Mouse (Mus musculus) gastrocnemius, adult 2 months (tissue): ENCODE measurements around the gene Caap1. TPM values are rescaled to one million over a fixed set of nuclear protein-coding genes. Genes with fewer than 3 reads are reported as not detected.

Experiments used
- DNase-seq: peaks from one replicate; pipeline ENCODE4 v3.0.0; 2022
- H3K27ac ChIP-seq: fragments of 200-600 bp; 2 replicates; pipeline ENCODE4 v1.8.1; 2022; ENCODE audit warnings: mild to moderate bottlenecking
- H3K4me3 ChIP-seq: fragments of 200-600 bp; 2 replicates; pipeline ENCODE4 v1.8.1; 2022; ENCODE audit warnings: mild to moderate bottlenecking, moderate library complexity
- CTCF ChIP-seq: fragments of 200-600 bp; IDR thresholded peaks from 2 replicates; pipeline ENCODE4 v1.8.1; 2022; ENCODE audit warnings: antibody characterized with exemption, mild to moderate bottlenecking, moderate library complexity
- intact Hi-C: fragments of 180-260 bp; cut with DNase I; formaldehyde crosslinking; loops from one replicate; pipeline ENCODE4 v1.15.1; 2025
- total RNA-seq, 2 experiments: library from RNA; stranded (reverse); gene quantifications; 2 replicates each; pipeline ENCODE4 v1.2.3; 2021

The Caap1 gene
- total RNA-seq, 2 experiments from 2014 or later: 2.8 to 3.0 TPM

DNA sequence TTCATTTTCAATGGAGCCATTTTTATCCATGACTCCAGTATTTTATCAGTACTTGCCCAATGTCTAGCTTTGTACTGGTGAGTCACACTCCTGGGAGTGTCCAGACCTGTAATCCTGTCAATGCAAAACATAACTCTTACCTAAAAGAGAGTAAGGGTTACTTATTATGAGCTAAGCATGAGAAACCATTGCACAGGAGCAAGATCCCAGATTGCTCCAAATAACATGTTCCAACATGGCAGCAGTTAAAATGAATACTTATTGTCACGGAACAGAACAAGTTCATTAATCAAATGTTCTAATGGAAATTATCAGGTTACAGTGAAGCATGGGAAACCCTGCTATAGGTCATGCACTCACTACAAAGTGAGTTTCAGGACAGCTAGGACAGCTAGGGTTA, 3.7 kb upstream of the Caap1 start:
- DNase-seq: no peak
- no peak overlapping the region for H3K27ac ChIP-seq
- TF ChIP-seq CTCF: no peak
- intact Hi-C loops: no loop called here
- H3K4me3 ChIP-seq: no peak overlapping the region

DNA sequence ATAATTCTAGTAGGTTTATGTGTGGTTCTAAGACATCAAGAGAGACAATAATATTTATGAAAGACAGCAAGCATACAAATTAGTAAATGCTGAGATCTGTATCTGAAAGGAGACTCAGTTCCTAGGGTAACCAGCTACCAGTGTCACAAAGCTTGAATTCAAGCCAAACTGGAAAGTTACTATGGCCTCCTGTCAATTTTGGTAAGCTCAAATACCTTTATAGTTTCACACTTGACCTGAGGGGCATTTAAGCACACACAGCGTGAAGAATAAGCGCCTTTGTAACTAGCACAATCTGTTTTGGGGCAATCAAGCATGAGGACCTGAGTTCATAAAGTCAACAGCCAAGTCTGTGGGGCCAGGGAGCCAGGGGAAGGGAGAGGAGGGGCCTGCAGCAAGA, 2.7 kb upstream of the Caap1 start:
- intact Hi-C loops: loop anchor here (5.0 kb wide), 1 partner anchor 43 kb away; the partner anchor contains the start of gene Plaa
- H3K27ac ChIP-seq: no peak overlapping the region
- no peak overlapping the region for H3K4me3 ChIP-seq
- TF ChIP-seq CTCF: no peak
- no peak for DNase-seq

DNA sequence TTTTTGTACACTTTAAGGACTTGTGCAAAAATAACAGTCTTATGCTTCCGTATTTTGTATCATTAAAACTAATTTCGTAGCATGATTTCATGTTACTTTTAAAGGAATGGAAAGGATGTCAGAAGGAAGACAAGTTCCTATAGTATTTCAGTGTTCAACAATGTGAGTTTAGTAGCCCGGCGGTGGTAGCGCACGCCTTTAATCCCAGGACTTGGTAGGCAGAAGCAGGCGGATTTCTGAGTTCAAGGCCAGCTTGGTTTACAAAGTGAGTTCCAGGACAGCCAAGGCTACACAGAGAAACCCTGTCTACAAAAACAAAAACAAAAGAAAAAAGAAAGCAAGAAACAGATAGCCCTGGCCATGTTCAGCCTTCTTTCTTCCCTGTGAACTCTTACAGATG, 549 bp upstream of the Caap1 start:
- Histone ChIP-seq H3K4me3 (peak overlapping the region; percentile 100), H3K27ac (peak overlapping the region; percentile 91)
- intact Hi-C loops: loop anchor here (5.0 kb wide), 1 partner anchor 45 kb away; the partner anchor contains the start of gene Plaa
- no peak for TF ChIP-seq CTCF
- no peak for DNase-seq

DNA sequence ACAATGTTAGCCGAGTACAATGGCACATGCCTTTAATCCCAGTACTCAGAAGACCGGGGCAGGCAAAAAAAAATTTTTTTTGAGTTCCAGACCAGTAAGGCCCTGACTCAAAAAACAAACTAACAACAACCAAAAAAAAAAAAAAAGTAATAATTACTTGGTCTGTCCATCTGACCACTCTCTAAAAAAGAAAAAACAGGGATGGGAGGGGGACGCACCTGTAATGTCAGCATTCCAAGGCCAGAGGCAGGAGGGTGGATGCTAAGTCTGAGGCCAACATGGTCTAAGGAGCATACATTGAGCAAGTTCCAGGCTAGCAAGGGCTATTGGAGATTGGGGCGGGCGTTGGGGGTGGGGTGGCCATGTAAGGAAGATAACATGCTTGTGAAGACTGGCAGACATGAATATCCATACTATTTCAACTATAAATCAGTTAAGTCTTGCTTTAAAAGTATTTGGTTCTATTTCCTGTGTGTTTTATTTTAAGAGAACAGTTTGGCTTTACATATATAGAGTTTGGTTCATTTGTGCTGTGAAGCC, 1.6 kb downstream of the Caap1 start:
- no peak for DNase-seq
- intact Hi-C loops: loop anchor here (5.0 kb wide), 1 partner anchor 47 kb away; the partner anchor contains the start of gene Plaa
- TF ChIP-seq CTCF: no peak
- Histone ChIP-seq H3K27ac (no peak overlapping the region), H3K4me3 (peak overlapping the region; percentile 100)

DNA sequence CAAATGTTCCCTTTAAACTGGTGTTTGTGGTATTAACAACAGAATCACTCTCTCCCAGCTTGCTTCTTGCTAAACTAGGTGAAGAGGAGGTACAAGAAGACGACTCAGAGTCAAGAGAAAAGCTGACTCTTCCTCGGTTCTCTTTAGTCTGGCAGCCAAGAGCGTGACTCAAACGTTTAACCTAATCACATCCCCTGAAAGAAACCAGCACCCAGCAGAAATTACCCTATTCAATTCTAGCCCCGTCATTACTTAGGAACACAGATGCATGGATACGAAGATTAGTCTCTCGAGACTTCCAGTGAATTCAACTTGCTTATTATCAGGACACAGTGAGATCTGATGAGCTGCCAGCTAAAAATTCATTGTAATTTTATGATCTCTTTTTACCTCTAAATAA, 12.3 kb downstream of the Caap1 start:
- TF ChIP-seq CTCF: no peak
- intact Hi-C loops: no loop called here
- H3K27ac ChIP-seq: no peak overlapping the region
- no peak for DNase-seq
- no peak overlapping the region for H3K4me3 ChIP-seq

DNA sequence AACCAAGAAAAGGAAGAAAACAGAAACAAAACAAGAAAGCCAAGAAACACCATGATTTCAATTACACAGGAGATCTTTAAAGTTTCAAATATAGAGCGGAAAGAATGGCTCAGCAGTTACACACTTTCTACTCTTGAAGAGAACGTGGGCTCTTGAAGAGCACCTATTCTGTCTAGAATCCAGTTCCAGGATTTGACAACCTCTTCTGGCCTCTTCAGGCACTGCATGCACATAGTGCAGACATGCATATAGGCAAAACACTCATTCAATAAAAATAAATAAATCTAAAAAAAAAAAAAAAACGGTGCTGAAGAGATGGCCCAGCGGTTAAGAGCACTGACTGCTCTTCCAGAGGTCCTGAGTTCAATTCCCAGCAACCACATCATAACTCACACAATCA, 13.6 kb downstream of the Caap1 start:
- no peak for TF ChIP-seq CTCF
- intact Hi-C loops: no loop called here
- no peak overlapping the region for H3K4me3 ChIP-seq
- no peak for DNase-seq
- H3K27ac ChIP-seq: no peak overlapping the region

DNA sequence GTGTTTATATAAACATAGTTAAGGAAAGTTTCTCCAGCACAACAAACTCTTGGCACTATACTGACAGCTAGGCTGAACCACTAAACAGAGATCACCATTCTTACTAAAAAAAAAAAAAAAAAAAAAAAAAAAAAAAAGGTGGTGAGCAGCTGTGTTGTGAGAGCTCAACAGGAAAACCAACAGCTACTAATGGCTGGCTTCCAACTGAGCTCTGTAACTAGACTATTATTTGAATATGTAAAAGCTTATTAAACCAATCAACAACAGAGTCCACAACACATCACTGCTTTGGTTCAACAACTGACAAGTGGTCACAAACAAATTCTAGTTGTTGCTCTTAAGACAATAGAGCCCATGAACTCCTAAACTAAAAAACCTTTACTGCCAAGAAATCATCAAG, 23.4 kb downstream of the Caap1 start:
- TF ChIP-seq CTCF: no peak
- Histone ChIP-seq H3K4me3 (no peak overlapping the region), H3K27ac (no peak overlapping the region)
- intact Hi-C loops: no loop called here
- no peak for DNase-seq

DNA sequence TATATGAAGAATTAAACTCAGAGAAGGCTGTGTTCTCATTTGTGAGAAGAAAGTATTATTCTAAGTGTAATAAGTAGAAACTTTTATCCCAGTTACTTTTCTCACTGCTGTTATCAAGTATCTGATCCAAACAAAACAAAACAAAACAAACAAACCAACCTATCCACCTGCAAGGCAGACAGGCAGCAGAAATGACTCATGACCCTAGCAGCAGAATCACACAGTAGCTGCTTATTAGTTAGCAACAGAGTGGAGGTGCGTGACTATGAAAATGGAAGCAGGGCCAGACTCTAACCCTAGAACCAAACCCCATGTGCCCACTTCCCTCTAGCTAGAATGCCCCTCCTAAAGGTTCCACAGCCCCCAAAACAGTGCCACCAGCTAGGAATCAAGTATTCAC, 27.1 kb downstream of the Caap1 start:
- Histone ChIP-seq H3K4me3 (no peak overlapping the region), H3K27ac (no peak overlapping the region)
- intact Hi-C loops: no loop called here
- no peak for TF ChIP-seq CTCF
- DNase-seq: no peak

DNA sequence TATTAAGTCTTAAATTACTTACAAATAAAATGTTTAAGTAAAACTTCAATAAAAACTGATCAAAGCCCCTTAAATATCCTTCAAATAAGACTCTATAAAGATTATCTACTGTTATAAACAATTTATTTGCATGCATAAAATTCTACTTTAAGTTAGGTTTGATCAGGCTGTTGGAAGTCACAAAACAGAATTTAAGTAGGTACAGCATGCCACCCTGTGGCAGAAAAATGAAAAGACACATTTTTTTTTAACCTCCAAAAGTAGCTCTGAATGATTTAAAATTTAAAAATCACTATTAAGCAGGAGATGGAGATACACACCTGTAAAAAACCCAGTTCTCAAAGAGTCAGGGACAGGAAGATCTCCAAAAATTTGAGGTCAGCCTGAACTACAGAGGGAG, 33.3 kb downstream of the Caap1 start:
- TF ChIP-seq CTCF: peak; percentile 57
- no peak for DNase-seq
- no peak overlapping the region for H3K4me3 ChIP-seq
- intact Hi-C loops: no loop called here
- H3K27ac ChIP-seq: no peak overlapping the region

DNA sequence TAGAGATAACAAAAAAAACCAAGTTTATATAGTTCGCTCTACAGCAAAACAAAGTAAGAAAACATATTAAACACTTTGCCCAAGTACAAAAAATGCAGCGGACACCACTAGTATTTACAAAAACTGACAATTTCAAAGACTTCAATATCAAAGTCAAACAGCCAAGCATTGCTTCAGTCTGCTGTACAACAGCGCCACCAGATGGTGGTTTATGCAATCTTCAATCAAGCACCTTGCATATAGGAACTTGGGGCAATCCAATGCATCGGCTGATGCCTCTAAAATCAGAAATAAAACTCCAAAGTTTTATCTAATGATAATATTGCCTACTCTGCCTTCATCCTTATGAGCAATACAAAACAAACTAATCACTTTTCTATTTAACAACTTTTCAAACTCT, 39.0 kb downstream of the Caap1 start:
- no peak overlapping the region for H3K4me3 ChIP-seq
- intact Hi-C loops: loop anchor here (10.0 kb wide), 1 partner anchor 393 kb away; no protein-coding TSS in a partner anchor
- TF ChIP-seq CTCF: peak; percentile 84
- no peak overlapping the region for H3K27ac ChIP-seq
- DNase-seq: peak; percentile 55

DNA sequence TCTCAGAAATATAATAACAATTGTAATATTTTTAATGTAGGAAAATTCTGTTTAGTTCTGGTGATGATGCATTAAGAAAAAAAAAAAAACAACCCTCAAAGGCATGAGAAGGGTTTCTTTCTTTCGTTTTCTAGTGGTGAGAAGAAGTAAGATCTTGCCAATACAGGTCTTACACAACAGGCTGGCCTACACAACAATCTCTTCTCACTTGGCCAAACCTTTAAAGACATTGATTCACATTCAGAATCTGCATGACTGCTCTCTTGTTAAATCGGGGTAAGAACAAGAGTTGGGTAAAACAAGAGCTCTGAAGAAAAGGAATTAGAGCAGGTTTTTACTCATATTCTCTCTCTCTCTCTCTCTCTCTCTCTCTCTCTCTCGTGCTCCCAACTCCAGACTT, 41.2 kb downstream of the Caap1 start:
- DNase-seq: no peak
- Histone ChIP-seq H3K4me3 (no peak overlapping the region), H3K27ac (no peak overlapping the region)
- no peak for TF ChIP-seq CTCF
- intact Hi-C loops: loop anchor here (10.0 kb wide), 1 partner anchor 391 kb away; no protein-coding TSS in a partner anchor

DNA sequence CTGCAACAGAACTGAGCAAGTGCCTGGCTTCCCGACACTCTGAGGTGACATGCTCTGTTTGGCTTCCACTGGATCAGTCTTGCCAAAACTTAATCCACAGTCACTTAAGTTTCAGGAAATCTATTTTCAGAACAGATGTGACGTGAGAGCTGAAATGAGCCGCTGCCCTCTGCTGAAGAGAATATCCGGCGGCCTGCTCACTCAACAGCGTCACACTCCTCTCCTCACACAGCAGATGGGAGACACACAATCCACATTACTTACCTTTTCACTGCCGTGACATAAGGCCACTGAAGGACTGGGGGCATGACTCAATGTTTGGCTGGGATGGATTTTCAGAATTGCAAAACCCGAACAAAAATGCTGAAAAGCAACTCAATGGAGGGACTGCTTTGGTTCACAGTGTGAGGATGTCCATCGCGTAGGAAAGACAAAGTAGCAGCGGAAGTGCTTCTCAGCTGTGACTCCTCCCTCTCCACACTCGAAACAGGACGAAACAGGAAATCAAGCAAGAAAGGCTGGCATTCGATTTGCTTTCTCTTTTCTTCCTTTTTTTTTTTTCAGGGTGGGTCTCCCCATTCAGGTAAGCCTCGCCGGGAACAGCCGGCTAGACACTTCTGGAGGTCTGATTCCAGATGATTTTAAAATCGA, 79.7 kb downstream of the Caap1 start:
- Histone ChIP-seq H3K4me3 (peak overlapping the region; percentile 69), H3K27ac (peak overlapping the region; percentile 90)
- intact Hi-C loops: loop anchor here (10.0 kb wide), 1 partner anchor 1142 kb away; the partner anchor contains the start of gene Tusc1
- peak; percentile 66 for DNase-seq
- no peak for TF ChIP-seq CTCF

DNA sequence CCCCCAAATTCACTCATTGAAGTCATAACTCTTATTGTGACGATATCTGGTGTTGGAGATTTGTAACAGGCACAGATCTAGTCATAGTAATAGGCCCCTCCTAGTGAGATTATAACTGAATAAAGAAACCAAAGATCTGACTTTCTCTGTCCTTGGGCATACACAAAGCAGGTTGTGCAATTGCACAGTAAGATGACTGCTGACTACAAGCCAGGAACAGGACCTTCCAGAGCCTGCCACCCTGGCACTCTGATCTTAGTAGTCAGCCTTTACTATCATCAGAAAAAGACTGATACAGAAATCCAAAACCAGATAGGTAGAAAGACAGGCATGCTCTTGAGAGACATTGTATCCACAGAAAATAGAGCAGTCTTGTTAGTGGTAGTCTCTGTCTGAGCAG, 83.3 kb downstream of the Caap1 start:
- intact Hi-C loops: loop anchor here (10.0 kb wide), 1 partner anchor 1138 kb away; the partner anchor contains the start of gene Tusc1
- Histone ChIP-seq H3K4me3 (peak overlapping the region; percentile 8; the same call in 1 of the 2 replicates), H3K27ac (peak overlapping the region; percentile 90)
- DNase-seq: peak; percentile 51
- no peak for TF ChIP-seq CTCF

DNA sequence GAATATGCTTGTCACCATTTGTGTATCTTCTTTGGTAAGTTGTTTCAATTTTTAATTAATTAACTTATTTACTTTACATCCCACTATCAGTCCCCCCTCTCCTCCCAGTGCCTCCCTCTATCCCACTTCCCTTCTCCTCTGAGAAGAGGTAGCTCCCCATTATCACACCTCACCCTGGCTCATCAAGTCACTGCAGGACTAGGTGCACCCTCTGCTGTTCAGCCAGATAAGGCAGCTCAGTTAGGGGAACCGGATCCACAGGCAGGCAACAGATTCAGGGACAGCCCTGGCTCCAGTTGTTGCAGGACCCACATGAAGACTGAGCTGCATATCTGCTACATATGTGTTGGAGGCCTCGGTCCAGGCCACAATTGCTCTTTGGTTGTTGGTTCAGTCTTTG, 97.2 kb downstream of the Caap1 start:
- intact Hi-C loops: no loop called here
- DNase-seq: no peak
- no peak overlapping the region for H3K4me3 ChIP-seq
- no peak for TF ChIP-seq CTCF
- no peak overlapping the region for H3K27ac ChIP-seq
